Mouse (Mus musculus) heart, adult 8-10 months (tissue): ENCODE data around the gene Kti12. TPM values are rescaled to one million over a fixed set of nuclear protein-coding genes. Genes with fewer than 3 reads are reported as not detected.
A peak's percentile ranks its signal among the peaks of the same experiment; 100 is the strongest.

Experiments
- DNase-seq: peaks from one replicate; pipeline ENCODE4 v3.0.0; 2022; ENCODE audit warnings: low spot score
- total RNA-seq, 4 experiments: library from RNA; stranded (reverse); gene quantifications; 2 replicates each; pipeline ENCODE4 v1.2.4; 2022

The Kti12 gene
- 10 to 100 TPM; 21.3 to 27.8 (median 22.5) TPM for total RNA-seq

DNA sequence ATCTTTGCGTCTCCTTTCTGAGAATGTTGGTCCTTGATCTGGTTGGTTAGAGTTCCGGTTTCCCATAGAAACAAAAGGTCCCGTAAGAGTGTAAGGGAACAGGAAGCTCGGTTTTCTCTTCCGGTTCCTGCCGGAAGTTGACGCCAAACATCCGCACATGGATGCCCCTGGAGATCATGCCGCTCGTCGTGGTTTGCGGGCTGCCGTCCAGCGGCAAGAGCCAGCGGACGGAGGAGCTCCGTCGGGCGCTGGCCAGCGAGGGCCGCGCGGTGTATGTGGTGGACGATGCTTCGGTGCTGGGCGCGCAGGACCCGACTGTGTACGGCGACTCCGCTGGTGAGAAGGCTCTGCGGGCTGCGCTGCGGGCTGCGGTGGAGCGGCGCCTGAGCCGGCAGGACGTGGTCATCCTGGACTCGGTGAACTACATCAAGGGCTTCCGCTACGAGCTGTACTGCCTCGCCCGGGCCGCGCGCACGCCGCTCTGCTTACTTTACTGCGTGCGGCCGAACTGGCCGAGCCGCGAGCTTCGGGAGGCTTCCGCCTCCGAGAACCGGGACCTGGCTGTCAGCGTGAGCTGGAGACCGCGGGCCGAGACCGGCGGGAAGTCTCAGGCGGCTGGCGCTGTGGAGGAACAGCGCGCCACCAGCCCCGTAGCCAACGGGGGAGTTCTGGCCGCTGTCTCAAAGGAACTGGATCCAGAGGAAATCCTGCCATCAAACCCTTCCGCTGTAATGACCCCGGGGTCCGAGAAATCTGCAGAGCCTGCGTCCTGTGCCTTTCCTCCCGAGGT is at the start of gene Kti12:
Kti12 (plus strand) TSS at position 71 of the 790 bp plus-strand sequence.
- DNase-seq: peak; percentile 92

DNA sequence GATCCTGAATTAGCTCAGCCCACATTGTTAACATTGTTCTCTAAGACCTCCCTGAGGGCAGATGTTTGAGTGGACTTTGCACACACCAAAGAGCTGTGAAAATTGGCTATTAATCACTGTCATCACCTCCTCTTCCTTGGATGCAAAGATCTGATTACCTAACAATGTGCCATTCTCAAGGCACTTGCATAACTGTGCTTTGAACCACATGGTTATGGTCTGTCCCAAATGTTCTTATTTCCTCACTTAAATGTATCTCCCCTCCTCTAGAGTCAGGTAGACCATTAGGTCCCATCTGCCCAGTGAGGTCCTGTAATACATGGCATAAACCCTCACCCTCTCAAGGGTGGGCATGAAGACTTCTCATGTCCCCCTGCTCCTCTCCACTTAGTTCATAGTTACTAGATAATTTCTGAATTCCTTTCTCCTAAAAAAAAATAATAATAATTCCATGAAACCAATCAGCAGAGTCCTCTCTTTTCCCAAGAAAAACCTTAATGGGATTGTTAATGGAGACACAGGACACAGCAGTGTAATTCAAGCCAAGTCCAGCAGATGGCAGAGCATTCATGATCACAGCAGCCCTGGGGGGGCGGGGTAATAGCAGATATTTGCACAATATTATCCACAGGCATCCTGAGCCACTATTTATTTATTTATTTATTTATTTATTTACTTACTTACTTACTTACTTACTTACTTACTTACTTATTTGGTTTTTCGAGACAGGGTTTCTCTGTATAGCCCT is 49.3 kb upstream of the Kti12 start:
- peak; percentile 69 for DNase-seq

DNA sequence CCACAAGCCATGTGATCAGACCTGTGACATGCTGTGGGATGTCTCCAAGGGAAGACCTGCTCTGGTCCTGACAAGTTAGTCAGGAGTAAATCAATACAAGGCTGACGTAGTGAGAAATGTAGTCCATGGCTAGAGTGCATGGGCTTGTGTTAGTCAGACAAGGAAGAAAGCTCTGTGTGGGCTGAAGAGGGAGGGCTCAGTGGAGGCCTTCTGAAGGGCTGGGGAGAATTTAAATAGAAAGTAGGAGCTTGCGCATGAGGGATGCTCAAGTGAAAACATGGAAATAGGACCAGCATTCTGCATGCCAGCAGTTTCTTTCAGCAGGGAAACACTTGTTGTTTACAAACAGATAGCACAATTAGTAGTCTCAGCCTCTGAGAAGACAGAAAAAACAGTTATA is 44.0 kb upstream of the Kti12 start:
- DNase-seq: no peak

DNA sequence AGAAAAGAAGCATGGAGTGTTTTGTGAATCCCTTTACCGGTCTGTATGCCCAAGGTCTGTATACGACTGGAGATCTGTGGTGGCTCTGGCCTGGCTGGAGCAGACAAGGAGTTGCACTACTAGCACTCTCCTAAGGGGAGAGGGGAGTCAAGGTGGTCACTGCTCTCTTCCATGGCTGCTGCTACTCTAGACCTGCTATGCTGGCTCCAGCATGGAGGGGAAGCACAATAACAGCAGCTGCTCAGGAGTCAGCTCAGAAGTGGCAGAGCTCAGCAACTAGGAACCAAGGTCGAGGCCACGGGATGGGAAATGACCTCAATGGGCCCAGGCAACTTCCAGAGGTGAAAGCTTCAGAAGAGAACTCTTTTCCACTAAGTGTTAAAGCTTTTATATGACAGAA is 36.4 kb upstream of the Kti12 start:
- DNase-seq: no peak

DNA sequence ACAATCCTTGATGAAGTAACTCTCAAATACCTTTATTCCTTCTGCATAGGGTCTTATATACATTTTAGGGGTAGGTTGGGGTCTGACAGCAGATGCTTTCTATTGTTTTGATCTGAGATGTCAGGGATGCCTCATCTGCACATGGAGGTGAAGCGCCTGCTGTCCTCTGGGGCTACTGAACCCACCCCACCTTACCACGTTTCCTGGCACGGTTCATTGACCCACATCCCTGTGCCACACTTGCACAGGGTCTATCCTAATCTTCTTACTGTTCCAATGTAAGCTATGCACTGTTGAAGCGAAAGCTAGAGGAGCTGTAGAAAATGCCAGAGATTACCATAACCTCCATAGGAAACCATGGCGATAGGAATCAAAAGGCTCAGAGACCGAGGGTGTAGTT is 36.0 kb upstream of the Kti12 start:
- DNase-seq: no peak

DNA sequence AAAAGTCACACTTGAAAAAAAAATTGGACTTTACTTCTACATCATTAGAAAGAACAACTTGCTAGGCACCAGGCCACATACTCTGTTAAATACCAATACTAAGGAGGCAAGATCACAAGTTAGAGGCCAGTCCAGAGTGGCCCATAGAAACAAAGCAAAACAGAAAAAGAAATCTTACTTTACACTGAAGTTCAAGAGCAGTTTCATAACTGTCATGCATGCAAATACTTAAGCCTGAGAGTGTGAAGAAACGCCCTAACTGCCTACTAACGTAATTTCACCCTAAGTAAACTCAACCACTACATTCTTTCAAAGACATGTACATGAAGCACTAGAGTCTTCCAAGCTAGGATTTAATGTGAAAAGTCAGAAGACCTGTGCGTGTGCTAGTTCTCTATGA is 21.9 kb upstream of the Kti12 start:
- no peak for DNase-seq

DNA sequence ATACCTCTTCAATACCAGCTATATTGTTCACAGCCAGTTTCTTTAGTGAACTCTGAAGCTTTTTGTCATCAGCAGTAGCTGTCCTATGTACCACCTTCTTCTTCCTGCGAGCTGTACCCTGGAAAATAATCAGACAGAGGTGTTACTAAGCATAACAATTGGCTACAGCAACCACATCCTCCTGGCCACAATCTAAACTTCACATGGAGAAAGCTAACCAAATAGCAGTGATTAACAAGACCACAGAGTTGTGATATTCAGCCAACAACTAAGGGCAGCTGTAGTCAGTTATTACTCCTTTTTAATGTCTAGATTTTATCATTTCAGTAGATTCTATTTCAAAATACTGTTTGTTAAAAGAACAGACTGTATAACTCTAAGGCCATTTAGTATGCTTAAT is 21.5 kb upstream of the Kti12 start:
- no peak for DNase-seq

DNA sequence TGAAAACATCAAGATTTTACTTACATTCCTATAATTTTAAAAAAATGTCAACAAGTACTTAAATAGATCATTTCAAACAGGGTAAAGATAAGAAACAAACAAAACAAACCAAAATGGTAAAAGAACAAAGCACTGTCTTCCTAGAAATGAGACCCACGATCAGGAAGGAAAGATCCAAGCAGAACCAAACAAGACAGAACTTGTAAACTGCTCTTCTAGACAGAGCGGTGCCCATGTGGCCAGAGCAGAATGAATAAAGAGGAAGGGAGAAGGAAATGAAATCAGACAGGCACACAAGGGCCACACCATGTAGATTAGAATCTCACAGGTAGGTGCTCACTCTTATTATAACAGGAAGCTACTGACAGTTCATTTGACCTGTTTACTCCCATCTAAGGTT is 20.9 kb upstream of the Kti12 start:
- DNase-seq: no peak

DNA sequence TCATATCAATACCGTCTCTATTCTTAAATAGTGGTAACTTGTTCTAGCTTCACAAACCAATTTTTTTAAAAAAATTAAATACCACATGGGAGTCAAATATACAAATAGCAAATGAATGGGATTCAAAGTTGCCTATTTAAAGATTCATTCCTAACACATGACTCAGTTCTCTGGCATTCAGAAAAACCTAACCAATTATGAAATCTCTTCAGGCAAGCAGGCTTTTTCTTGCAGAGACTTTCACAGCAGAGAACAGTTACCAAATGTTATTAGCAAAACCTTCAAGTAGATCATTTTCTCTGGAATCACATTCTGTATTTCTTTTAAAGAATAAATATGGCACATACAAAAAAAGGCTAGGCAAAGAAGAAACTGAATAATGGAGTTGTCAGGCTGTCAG is 16.9 kb upstream of the Kti12 start:
- no peak for DNase-seq

DNA sequence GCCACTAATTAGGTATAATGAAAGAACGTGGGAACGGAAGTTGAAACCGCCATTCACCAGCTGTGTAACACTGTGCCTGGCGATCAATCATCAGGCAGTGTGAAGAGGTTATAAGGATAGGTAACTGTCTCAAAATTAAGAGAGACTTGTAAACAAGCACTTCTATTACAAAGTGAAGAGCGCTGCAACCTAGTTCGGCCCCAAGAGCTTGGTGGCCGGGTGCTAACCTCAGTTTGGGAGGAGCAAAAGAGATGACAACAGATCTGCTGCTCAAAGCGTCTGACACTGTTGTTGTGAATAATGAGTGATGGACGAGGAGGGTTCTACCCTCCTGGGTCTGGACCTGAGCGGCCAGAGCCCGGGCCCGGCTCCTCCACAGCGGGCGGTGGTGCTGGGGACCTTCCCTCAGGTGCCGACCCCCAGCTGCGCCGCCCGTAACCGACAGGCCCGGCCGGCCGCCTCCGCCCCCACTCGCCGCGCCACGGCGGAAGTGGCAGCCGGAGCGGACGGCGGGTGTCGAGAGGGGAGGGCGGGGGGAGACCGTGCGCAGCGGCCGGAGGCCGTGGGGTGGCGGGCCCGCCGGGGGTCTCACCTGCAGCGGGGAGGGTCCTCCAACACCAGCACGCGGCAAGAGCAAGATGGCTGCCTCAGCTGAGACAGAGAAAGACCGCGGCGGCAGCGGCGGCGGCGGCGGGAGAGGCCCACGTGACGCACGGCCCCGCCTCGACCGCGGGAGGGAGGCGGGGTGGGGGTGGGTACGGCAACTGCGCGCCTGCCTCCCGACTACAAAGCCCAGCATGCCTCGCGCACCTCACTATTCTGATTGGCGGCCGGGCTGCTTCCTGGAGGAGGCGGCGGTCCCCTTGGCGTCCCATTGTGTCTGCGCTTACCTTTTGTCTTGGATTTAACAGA is 14.4 kb upstream of the Kti12 start, which contains the start of gene Btf3l4:
Btf3l4 (minus strand) TSS at position 699 of the 912 bp plus-strand sequence.
- peak; percentile 88 for DNase-seq

DNA sequence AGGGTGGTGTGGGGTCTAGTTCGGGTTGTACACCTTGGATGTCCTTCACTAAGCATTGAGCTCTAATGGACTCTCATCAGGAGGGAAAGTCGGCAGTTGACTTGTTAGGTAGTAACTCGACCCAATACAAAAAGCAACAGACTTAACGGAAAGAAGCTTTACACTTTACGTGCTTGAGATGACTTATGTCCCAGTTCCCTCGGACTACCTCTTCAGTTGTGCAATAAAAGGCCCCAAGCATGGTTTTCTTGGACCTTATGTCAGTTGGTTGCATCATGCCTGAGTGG is 13.8 kb upstream of the Kti12 start:
- DNase-seq: no peak

DNA sequence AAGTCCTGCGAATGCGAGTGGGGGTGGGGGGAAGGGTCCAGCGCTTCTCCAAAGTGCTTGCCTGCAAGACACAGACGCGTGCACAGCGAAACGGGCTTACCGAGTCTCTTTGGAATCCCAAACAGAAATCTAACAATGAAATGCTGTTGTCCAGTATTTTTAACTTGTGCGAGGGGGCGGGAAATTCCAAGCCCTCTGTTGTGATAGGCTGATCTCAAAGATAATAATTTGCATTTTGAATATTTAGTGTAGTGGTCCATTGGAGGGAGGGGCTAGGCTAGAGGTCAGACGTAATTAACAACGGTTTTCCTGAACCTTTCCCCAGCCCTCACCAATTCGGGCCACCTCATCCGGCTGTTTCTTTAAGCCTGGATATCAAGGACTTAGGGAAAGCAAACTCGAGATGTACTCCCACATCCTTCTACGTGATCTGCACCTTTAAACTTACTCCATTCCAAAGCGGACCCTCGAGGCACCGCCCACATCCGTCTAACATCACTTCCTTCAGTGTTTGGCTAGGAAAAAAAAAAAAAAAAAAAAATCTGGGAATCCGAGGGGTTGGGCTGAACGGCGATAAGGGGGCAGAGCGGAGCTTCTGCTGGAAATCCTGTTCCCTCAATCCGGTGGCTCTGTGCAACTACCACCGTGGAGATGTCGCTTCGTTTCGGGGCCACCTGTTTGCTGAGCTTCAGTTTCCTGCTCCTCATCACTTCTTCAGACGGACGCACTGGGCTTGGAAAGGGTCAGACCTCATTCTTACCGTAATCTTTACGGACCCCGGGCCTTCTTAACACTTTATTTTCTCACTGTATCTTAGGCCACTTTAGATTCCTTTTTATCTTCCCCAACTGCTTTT is 13.2 kb upstream of the Kti12 start, which contains the start of gene Txndc12:
Txndc12 (plus strand) TSS at position 487 of the 856 bp plus-strand sequence.
- DNase-seq: peak; percentile 91

DNA sequence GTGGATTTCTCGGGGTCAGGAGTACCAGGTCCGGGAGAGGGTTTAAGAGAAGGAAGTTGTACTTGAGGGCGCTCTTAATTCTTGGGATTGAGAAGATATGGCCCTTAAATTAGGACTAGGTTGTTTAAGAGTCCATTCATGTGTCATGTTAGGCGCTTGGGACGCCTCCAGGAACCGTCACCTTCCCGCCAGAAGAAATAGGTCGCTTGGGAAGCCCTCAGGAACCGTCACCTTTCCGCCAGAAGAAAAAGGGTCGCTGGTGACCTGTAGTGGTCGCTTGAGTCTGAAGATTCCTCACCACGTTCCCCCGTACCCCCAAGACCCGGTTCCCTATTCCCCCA is 12.6 kb upstream of the Kti12 start:
- DNase-seq: no peak

DNA sequence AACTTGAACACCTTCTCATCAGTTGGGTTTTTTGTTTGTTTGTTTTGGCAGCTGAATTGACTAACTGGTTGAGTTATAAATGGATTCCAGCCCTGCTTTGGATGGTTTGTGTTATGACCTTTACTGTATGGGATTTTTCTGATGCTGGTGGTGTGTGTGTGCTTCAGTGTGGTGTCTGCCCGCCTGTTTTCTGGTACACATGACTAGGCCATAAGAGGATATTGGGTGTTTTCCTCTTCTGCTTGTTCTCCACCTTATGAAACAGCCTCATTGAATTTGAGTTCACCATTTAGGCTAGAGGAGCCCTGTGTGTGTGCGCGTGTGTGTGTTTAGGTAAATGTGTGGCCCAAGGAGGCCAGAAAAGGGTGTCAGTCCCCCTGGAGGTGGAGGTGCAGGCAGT is 12.1 kb upstream of the Kti12 start:
- no peak for DNase-seq

DNA sequence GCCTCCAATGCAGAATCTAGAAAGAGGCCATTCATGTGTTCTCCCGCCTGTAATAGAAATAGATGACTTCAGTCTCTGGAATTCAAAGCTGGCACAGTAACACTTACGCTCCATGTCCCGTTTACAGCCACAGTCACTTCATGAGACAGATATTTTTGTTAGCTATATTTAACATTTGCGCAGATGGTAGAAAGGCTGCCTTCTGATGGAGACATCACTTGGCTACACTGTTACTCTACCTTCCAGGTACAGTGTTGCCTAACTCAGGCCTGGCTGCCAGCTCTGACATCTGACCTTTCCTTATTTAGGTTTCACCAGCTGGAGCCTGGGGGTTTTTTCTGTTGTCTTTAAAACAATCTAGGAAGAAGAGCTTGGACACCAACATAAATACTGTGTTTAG is 9.6 kb upstream of the Kti12 start:
- peak; percentile 42 for DNase-seq

DNA sequence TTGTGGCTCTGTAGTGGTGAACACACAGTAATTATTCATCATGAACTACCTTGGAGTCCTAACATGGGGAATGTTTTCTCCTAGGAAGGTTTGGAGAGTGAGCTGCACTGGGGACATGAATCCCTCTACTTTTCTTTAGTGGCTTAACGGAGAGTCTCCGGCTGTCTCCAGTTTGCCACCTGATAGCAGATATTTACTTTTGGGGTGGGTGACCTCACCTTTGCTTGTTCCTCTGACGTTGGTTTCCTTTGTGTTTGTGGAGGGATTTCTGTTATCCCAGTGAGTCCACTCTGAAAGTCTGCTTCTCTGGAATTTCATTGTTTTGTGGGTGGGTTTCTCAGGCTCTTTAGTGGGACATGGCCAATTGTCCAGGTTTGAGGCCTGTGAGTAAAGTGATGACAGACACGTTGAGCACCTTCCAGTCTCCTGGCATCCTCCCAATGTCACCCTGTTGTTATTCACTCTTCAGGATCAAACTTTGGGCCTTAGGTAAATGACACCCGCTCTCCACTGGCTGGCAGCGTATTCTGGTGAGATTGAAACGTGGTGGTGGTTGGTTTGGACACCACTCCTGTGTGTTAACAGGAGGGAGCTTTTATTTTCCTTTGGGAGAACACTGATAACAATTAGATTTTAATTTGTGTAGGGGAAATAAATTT is 5.5 kb upstream of the Kti12 start:
- no peak for DNase-seq

DNA sequence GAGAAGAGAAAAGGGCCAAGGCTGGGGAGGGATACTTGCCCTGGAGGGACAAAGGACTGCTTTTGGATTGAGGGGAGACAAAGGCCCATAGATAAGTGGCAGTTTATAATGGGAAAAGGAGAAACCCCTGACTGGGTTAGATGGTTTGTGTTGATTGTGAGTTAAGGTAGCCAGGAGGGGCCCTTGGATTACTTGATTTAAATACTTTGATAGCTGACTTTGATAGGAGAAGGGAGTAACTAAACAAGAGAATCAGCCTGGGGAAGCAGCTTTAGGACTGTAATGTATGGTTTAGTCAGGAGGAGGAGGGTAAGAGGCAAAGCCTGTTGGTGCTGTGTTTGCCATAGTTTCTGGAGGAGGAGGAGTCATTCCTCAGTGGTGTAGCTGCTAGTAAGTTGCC is 4.2 kb upstream of the Kti12 start:
- no peak for DNase-seq

DNA sequence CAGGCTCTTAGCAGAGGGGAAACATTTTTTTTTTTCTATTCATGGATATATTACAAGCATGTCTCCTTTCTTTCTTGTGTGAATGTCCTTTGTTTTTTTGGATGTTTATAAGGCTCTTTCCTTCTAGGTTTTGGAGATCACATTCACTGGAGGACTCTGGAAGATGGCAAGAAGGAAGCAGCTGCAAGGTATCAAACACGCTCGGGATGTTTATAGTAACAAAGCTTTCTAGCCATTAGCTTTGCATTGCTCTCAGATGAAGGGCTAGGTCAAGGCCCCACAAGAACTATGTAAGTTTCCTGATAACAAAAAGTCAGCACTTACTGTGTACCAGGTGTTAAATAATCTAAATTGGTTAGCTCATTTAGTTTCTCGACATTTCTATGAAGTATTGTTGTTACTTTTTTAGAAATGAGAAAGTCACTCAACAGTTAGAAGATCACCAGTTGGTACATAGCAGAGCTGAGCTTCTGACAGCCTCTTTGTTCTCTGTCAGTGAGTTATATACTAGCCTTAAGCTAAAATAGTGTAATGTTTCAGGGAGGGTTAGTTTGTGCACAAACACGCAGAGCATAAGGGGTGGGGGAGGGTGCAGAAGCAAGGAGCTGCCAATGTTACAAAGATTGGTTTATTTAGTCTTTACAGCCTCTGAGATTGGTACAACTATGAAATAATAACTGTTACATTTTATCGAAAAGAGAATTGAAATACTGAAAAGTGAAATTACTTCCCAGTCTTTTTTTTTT is 1.6 kb upstream of the Kti12 start:
- no peak for DNase-seq

DNA sequence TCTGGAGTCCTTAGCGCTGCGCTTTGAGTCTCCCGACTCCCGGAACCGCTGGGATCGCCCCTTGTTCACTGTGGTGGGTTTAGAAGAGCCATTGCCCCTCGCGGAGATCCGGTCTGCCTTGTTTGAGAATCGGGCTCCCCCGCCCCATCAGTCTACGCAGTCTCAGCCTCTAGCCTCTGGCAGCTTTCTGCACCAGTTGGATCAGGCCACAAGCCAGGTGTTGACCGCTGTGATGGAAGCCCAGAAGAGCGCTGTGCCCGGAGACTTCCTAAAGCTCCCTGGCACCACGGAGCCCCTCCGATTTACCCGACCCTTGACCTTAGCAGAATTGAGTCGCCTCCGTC is 892 bp downstream of the Kti12 start, which contains the start of gene A730015C16Rik:
A730015C16Rik (minus strand) TSS at position 115 of the 344 bp plus-strand sequence.
- DNase-seq: no peak

DNA sequence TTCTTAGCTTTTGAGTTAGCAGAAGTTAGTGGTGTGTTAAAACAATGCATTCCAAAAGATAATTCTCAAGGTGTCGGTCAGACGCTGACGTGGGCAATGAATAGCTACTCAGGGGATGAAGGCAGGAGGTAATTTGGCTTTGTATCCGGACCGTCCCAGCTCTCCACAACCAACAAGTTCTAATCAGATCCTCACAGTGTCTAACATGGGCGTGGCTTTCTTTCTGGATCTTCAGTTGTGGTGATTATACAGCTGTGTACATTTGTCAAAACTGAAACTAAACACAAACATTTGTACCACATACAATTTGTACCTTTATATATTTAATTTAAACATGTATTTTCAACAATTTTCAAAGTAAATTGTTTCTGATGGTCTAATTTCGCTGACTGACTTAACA is 19.2 kb downstream of the Kti12 start:
- DNase-seq: no peak
